Mouse (Mus musculus) hindbrain, embryonic 10.5 days (tissue): Measurements from ENCODE around the gene Cfap46. TPM values are rescaled to one million over a fixed set of nuclear protein-coding genes. Genes with fewer than 3 reads are reported as not detected.

Experiments used
- DNase-seq: peaks from one replicate; pipeline ENCODE4 v3.0.0-alpha.2; 2017; ENCODE audit warnings: low spot score
- H3K27ac ChIP-seq: fragments of 300-500 bp; sonication (generic); 2 replicates; pipeline ENCODE4 v1.5.1; 2016; ENCODE audit warnings: mild to moderate bottlenecking, moderate library complexity
- H3K27me3 ChIP-seq: fragments of 300-500 bp; sonication (generic); 2 replicates; pipeline ENCODE4 v1.6.1; 2016; ENCODE audit warnings: mild to moderate bottlenecking; ENCODE audit not compliant: poor library complexity, insufficient read depth, severe bottlenecking
- H3K36me3 ChIP-seq: fragments of 300-500 bp; sonication (generic); 2 replicates; pipeline ENCODE4 v1.6.1; 2016; ENCODE audit warnings: mild to moderate bottlenecking, moderate library complexity
- H3K4me1 ChIP-seq: fragments of 300-500 bp; sonication (generic); replicated peaks from 2 replicates; pipeline ENCODE4 v1.6.1; 2016; ENCODE audit warnings: mild to moderate bottlenecking
- H3K4me3 ChIP-seq: fragments of 300-500 bp; sonication (generic); 2 replicates; pipeline ENCODE4 v1.5.1; 2016; ENCODE audit warnings: mild to moderate bottlenecking, moderate library complexity
- H3K9me3 ChIP-seq: fragments of 300-500 bp; sonication (generic); 2 replicates; pipeline ENCODE4 v1.6.1; 2016; ENCODE audit warnings: mild to moderate bottlenecking, moderate library complexity
- WGBS: fragments of 180-500 bp; shearing (Covaris S2); methylation state at CpG from one replicate; pipeline ENCODE4 v1.1.7; 2016; 5-methylcytosine and 5-hydroxymethylcytosine counted together
- polyA plus RNA-seq: library from polyadenylated mRNA; unstranded; fragments of >200 nt; fragmentation: Nextera tagmentation; extraction: Ambion mirVana; gene quantifications from 2 replicates; pipeline ENCODE4 v1.2.1, GENCODE M21; 2016

Gene Cfap46
- polyA plus RNA-seq, 1 experiment from 2014 or later, result 1.5 TPM

- Histone ChIP-seq H3K9me3 (no peaks in the 10 kb centered on the region), H3K36me3 (0 out of 2 replicates have a peak, but pooled peaks cover under 1% of the 10 kb centered on the region), H3K4me1 (peaks cover 16% of the 10 kb centered on the region), H3K27ac (no peak overlapping the region), H3K4me3 (no peak overlapping the region), H3K27me3 (peaks cover 95% of the 10 kb centered on the region)
- 92% methylated on average over 2 of the region's 2 CpGs for WGBS
- DNase-seq, result no peak
These were observed 119.5 kb downstream of the Cfap46 start for GRCm38 (mm10) chr7:139564161-139564560.

- Histone ChIP-seq H3K4me3 (no peak overlapping the region), H3K27me3 (peaks cover 95% of the 10 kb centered on the region), H3K36me3 (0 out of 2 replicates have a peak, but pooled peaks cover 2% of the 10 kb centered on the region), H3K9me3 (no peaks in the 10 kb centered on the region), H3K27ac (peak overlapping the region; percentile 53; the same call in 1 of the 2 replicates), H3K4me1 (peaks cover 23% of the 10 kb centered on the region)
- no peak for DNase-seq
- 73% methylated on average over 4 of the region's 4 CpGs for WGBS
These were observed 120.2 kb downstream of the Cfap46 start for GRCm38 (mm10) chr7:139563425-139563824.

GRCm38 (mm10) chr7:139559659-139560058 is 124.0 kb downstream of the Cfap46 start:
- Histone ChIP-seq H3K4me3 (no peak overlapping the region), H3K9me3 (no peaks in the 10 kb centered on the region), H3K4me1 (peaks cover 48% of the 10 kb centered on the region), H3K36me3 (0 out of 2 replicates have a peak, but pooled peaks cover 2% of the 10 kb centered on the region), H3K27me3 (peaks cover 99% of the 10 kb centered on the region), H3K27ac (no peak overlapping the region)
- no peak for DNase-seq
- 91% methylated on average over 10 of the region's 10 CpGs for WGBS

DNA sequence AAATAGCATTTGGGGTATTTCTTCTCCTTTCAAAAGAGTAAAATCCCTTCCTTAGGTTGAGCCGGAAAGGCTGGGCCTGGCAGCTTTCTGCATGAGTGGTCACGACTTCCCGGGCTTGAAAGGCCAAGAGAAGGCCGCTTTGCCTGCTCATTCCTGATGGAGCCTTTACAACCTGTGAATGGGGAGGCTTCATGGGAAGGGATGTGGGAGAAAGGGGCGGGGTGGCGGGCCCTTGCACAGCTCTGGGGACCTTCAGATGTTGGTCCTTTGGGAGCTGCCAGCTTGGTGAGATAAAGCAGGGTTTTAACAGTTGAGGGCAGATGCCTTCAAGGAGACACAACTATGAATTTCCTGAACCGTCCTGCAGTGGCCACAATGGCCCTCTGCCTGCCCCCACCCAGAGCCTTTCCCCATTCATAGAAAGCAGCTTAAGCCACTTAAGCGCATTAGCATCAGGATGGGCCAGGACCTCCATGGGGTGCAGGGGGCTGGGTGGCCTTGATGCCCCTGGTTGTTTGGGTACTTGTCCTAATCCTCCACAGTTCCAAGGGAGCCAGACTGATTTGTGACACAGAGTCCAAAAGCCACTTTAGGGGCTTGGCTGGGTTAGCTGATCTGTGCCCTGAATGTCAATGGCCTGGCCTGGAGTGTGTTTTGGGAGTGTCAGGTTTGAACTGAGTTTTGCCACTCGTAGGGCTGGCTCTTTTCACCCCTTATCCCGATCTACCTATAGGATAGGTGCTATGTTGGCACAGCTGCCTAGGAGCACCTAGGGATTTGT is 126.7 kb downstream of the Cfap46 start:
- H3K4me1 ChIP-seq, result peaks cover 41% of the 10 kb centered on the region
- H3K27me3 ChIP-seq, result peaks cover 97% of the 10 kb centered on the region
- H3K9me3 ChIP-seq, result no peaks in the 10 kb centered on the region
- peak; percentile 20 for DNase-seq
- peak overlapping the region; percentile 69 for H3K27ac ChIP-seq
- 0 out of 2 replicates have a peak, but pooled peaks cover 2% of the 10 kb centered on the region for H3K36me3 ChIP-seq
- no peak overlapping the region for H3K4me3 ChIP-seq
- WGBS, result 21% methylated on average over 10 of the region's 10 CpGs

- Histone ChIP-seq H3K27ac (peak overlapping the region; percentile 69; the same call in 1 of the 2 replicates), H3K9me3 (no peaks in the 10 kb centered on the region), H3K27me3 (peaks cover 97% of the 10 kb centered on the region), H3K4me3 (no peak overlapping the region), H3K4me1 (peaks cover 47% of the 10 kb centered on the region), H3K36me3 (0 out of 2 replicates have a peak, but pooled peaks cover 2% of the 10 kb centered on the region)
- DNase-seq, result no peak
- 43% methylated on average over 5 of the region's 5 CpGs for WGBS
These were observed 127.3 kb downstream of the Cfap46 start for GRCm38 (mm10) chr7:139556331-139556730.

- peak; percentile 42 for DNase-seq
- H3K4me3 ChIP-seq, result no peak overlapping the region
- peak overlapping the region; percentile 54 for H3K27ac ChIP-seq
- WGBS, result 40% methylated on average over 2 of the region's 2 CpGs
- no peaks in the 10 kb centered on the region for H3K9me3 ChIP-seq
- peaks cover 97% of the 10 kb centered on the region for H3K27me3 ChIP-seq
- no peaks in the 10 kb centered on the region for H3K36me3 ChIP-seq
- H3K4me1 ChIP-seq, result peaks cover 51% of the 10 kb centered on the region
These were observed 132.1 kb downstream of the Cfap46 start for GRCm38 (mm10) chr7:139551519-139551918.

Other genes with a start within 250 kb of the Cfap46 start
- 35.8 and 36.0 TPM in 2 replicates for gene Nkx6-2, start 101.0 kb downstream of the Cfap46 start, polyA plus RNA-seq
- 8.2 and 19.2 TPM in 2 replicates for gene Adgra1, start 150.4 kb upstream of the Cfap46 start, polyA plus RNA-seq
- gene Kndc1, start 210.9 kb upstream of the Cfap46 start, polyA plus RNA-seq, result 0.58 and 1.0 TPM in 2 replicates